ENCODE assay signal across 8 mouse cellular contexts in genomic region chr12:112145875-112146651, GRCm38 (mm10). TPM values are rescaled to one million over a fixed set of nuclear protein-coding genes. Genes with fewer than 3 reads are reported as not detected.
A peak's percentile ranks its signal among the peaks of the same experiment; 100 is the strongest.
DNase-seq lines count a peak whose midpoint lies in the region; ATAC-seq and TF ChIP-seq lines count a peak whose summit lies in the region.

Gene Kif26a (plus strand): TSS chr12:112146208.

- H3K4me2 ChIP-seq in hindbrain, embryonic 11.5 days (replicated peaks; ENCODE audit: low read depth, low read length), result peak within 1 kb of the TSS; percentile 56
- H3K4me2 ChIP-seq in stomach, postnatal 0 days (replicated peaks; ENCODE audit: low read depth), result peak within 1 kb of the TSS; percentile 75

- TF ChIP-seq CTCF in brain, embryonic 14.5 days (IDR thresholded peaks at IDR 0.05; ENCODE audit: borderline replicate concordance, extremely low read depth, insufficient read depth, insufficient read length), result peak; percentile 71
- TF ChIP-seq CTCF in stomach, postnatal 0 days (IDR thresholded peaks at IDR 0.05; ENCODE audit: low read depth), result peak; percentile 80

- H3K27me3 ChIP-seq in erythroblast, embryonic 14.5 days (ENCODE audit: control insufficient read depth), result peaks cover 70% of the 10 kb centered on the region
- H3K27me3 ChIP-seq in hindbrain, embryonic 11.5 days (ENCODE audit: control insufficient read depth, insufficient read depth, low read length), result peaks cover 59% of the 10 kb centered on the region
- peaks cover 94% of the 10 kb centered on the region for H3K27me3 ChIP-seq in midbrain, embryonic 10.5 days (ENCODE audit: low read depth, poor library complexity, severe bottlenecking)
- H3K27me3 ChIP-seq in stomach, postnatal 0 days (ENCODE audit: control insufficient read depth, insufficient read depth, low read length), result peaks cover 17% of the 10 kb centered on the region

- peak; percentile 97 for DNase-seq in brain, embryonic 14.5 days (ENCODE audit: low read depth)
- peak; percentile 79 for DNase-seq in forelimb bud, embryonic 11.5 days (ENCODE audit: low read depth, low spot score)
- peak; percentile 80 for DNase-seq in hindbrain, embryonic 11.5 days (ENCODE audit: low spot score)
- peak; percentile 40 to 60 for DNase-seq in left cerebral cortex, postnatal 14 days (ENCODE audit: low spot score in 2 of 2)
- DNase-seq in midbrain, embryonic 10.5 days (ENCODE audit: low spot score), result peak; percentile 81
- DNase-seq in stomach, postnatal 0 days (ENCODE audit: low spot score), result peak; percentile 50

- WGBS in hindbrain, embryonic 11.5 days, result under 1% methylated on average over 68 of the region's 68 CpGs
- under 1% methylated on average over 68 of the region's 68 CpGs for WGBS in midbrain, embryonic 10.5 days
- under 1% methylated on average over 59 of the region's 68 CpGs for WGBS in stomach, postnatal 0 days

- no peak for TF ChIP-seq EP300 in stomach, postnatal 0 days (optimal IDR thresholded peaks at IDR 0.05)

- ATAC-seq in erythroblast, adult 5-6 weeks (replicated peaks; ENCODE audit: low FRiP score, poor library complexity, severe bottlenecking), result no peak
- peak; percentile 66 for ATAC-seq in hindbrain, embryonic 11.5 days (ENCODE audit: low FRiP score)
- peak; percentile 45 for ATAC-seq in stomach, postnatal 0 days (ENCODE audit: low FRiP score, low TSS enrichment)

- peak within 1 kb of the TSS; percentile 32 for H3K4me3 ChIP-seq in erythroblast, embryonic 14.5 days (replicated peaks)
- H3K4me3 ChIP-seq in hindbrain, embryonic 11.5 days (ENCODE audit: low read depth, low read length), result peak within 1 kb of the TSS; percentile 43
- peak within 1 kb of the TSS; percentile 70 for H3K4me3 ChIP-seq in midbrain, embryonic 10.5 days
- H3K4me3 ChIP-seq in stomach, postnatal 0 days (ENCODE audit: low read depth, low read length), result peak within 1 kb of the TSS; percentile 43

- H3K36me3 ChIP-seq in erythroblast, embryonic 14.5 days (ENCODE audit: control insufficient read depth), result no peaks in the 10 kb centered on the region
- no peaks in the 10 kb centered on the region for H3K36me3 ChIP-seq in hindbrain, embryonic 11.5 days (ENCODE audit: control insufficient read depth, insufficient read depth, low read length)
- H3K36me3 ChIP-seq in midbrain, embryonic 10.5 days, result 0 out of 2 replicates have a peak, but pooled peaks cover 5% of the 10 kb centered on the region
- H3K36me3 ChIP-seq in stomach, postnatal 0 days (ENCODE audit: control insufficient read depth, insufficient read depth, low read length), result no peaks in the 10 kb centered on the region

- peak within 1 kb of the TSS; percentile 61 for H3K9ac ChIP-seq in hindbrain, embryonic 11.5 days (ENCODE audit: low read depth, low read length)
- H3K9ac ChIP-seq in stomach, postnatal 0 days (ENCODE audit: low read length), result peak within 1 kb of the TSS; percentile 63

- H3K9me3 ChIP-seq in erythroblast, embryonic 14.5 days (ENCODE audit: control insufficient read depth, low read length), result no peaks in the 10 kb centered on the region
- H3K9me3 ChIP-seq in hindbrain, embryonic 11.5 days (ENCODE audit: control insufficient read depth, low read length), result no peaks in the 10 kb centered on the region
- H3K9me3 ChIP-seq in midbrain, embryonic 10.5 days (replicated peaks), result no peaks in the 10 kb centered on the region
- no peaks in the 10 kb centered on the region for H3K9me3 ChIP-seq in stomach, postnatal 0 days (ENCODE audit: control insufficient read depth, low read length)

- peak; percentile 46; the same call in 1 of the 2 replicates for TF ChIP-seq POLR2A in brain, embryonic 14.5 days (IDR thresholded peaks at IDR 0.05; ENCODE audit: borderline replicate concordance, extremely low read depth, insufficient read depth, insufficient read length, poor library complexity, severe bottlenecking)

- intact Hi-C loops in left cerebral cortex, postnatal 14 days (cut with DNase I), result loop anchor here (1.0 to 5.0 kb wide), 3 partner anchors 306 to 397 kb away; no protein-coding TSS in a partner anchor

- H3K27ac ChIP-seq in hindbrain, embryonic 11.5 days (ENCODE audit: low read depth, low read length), result peak within 1 kb of the TSS; percentile 47; the same call in 1 of the 2 replicates
- H3K27ac ChIP-seq in midbrain, embryonic 10.5 days (replicated peaks), result peak within 1 kb of the TSS; percentile 85
- peak within 1 kb of the TSS; percentile 65 for H3K27ac ChIP-seq in stomach, postnatal 0 days (replicated peaks)

- peaks cover 9% of the 10 kb centered on the region for H3K4me1 ChIP-seq in erythroblast, embryonic 14.5 days (ENCODE audit: control insufficient read depth)
- peaks cover 13% of the 10 kb centered on the region for H3K4me1 ChIP-seq in hindbrain, embryonic 11.5 days (replicated peaks; ENCODE audit: control insufficient read depth, insufficient read depth, low read length)
- peaks cover 90% of the 10 kb centered on the region for H3K4me1 ChIP-seq in midbrain, embryonic 10.5 days
- no peaks in the 10 kb centered on the region; the same call in 1 of the 2 replicates for H3K4me1 ChIP-seq in stomach, postnatal 0 days (replicated peaks; ENCODE audit: control insufficient read depth, insufficient read depth)

RNA-seq across cellular contexts. Expression of gene Kif26a, which starts in this region (rescaled TPM):
- 0.01 TPM in 1 of 2 replicates, not detected in the other for polyA plus RNA-seq in erythroblast, embryonic 14.5 days (2012)
- not detected in 2 replicates for total RNA-seq in erythroblast, adult 5-6 weeks (2015; ENCODE audit: low replicate concordance)
- total RNA-seq in erythroblast, adult 5-6 weeks (2017; ENCODE audit: low replicate concordance), result not detected in 2 replicates
- 35.8 and 47.3 TPM in 2 replicates for polyA plus RNA-seq in brain, embryonic 14.5 days (2012; rRNA removed)
- 2.0 and 2.2 TPM in 2 replicates for polyA plus RNA-seq in hindbrain, embryonic 11.5 days (2014; fragmentation: Nextera tagmentation; extraction: Ambion mirVana)
- 1 to 10 TPM; 5.8 to 8.1 TPM for total RNA-seq in left cerebral cortex, postnatal 14 days (2021)
- polyA plus RNA-seq in midbrain, embryonic 10.5 days (2016; fragmentation: Nextera tagmentation; extraction: Ambion mirVana), result 3.3 and 4.7 TPM in 2 replicates
- 0.75 and 0.80 TPM in 2 replicates for polyA plus RNA-seq in stomach, postnatal 0 days (2015; fragmentation: Nextera tagmentation; extraction: Ambion mirVana)

Comparison
In these comparisons a context has a peak if more than half of its experiments do, and no peak if none do; other contexts are left out.
1. RNA of gene Kif26a (total RNA-seq): 5.8 to 8.1 TPM in left cerebral cortex, postnatal 14 days; not detected in erythroblast, adult 5-6 weeks; every median in the first group is over 4 times any median in the second.
2. Peak in DNase-seq, ATAC-seq, H3K4me3 ChIP-seq, H3K27ac ChIP-seq, H3K9ac ChIP-seq and H3K4me2 ChIP-seq in stomach, postnatal 0 days; RNA of the gene not detected or under 1 TPM.
3. Peak in every context shown above with its lines, with median percentiles within 50 percentile points of each other: H3K4me3 ChIP-seq, DNase-seq and H3K27ac ChIP-seq.